Mouse (Mus musculus): ENCODE measurements around the gene H2-Q7.
"Not testable (repeated sequence)": the region's sequence is repeated elsewhere in the genome, so short reads cannot be mapped to it uniquely, and the experiment has no call there.

The H2-Q7 gene

DNA sequence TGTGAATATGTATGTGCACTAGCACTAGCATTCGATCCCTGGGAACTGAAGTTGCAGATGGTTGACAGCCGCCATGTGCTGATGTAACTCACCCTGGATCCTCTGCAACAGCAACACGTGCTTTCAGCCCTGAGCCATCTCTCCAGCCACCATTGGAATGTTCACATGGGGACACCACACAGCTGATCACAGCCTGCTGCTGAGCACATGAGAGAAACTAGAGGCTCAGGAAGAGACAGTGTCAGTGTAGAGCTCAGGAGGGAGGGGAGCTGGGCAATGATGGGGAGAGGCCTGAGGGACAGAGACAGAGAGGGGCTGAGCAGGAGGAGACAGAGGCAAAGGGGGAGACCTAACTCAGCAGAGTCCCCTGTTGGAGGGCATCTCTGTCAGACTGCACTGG is 3.4 kb upstream of the H2-Q7 start:
- not testable (repeated sequence) for DNase-seq (ENCODE audit: low read depth, low spot score)

DNA sequence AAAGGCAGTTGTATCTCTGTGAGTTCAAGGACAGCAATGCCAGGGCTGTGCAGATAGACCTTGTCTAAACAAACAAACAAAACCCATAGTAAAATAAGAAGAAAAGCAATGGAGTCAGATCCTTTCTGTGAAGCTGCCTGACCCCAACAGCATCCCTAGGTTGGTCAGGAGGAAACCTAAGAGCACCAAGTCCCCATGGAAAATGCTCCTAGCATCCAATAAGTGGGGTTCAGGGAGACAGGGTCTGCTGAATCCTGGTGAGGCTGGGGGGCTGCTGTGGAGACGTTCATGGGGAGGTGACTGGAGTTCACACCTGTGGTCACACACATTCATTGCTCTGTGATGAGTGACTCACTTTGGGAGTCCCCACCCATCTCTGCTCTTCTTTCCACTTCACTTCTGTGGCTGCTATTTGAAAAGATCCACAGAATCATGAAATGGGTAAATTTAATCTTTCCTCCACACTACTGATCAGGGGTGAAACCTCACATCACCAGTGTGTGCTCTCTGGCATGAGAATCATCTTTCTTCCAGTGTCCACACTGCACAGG is 1.5 kb upstream of the H2-Q7 start:
- not testable (repeated sequence) for DNase-seq (ENCODE audit: low read depth, low spot score)

DNA sequence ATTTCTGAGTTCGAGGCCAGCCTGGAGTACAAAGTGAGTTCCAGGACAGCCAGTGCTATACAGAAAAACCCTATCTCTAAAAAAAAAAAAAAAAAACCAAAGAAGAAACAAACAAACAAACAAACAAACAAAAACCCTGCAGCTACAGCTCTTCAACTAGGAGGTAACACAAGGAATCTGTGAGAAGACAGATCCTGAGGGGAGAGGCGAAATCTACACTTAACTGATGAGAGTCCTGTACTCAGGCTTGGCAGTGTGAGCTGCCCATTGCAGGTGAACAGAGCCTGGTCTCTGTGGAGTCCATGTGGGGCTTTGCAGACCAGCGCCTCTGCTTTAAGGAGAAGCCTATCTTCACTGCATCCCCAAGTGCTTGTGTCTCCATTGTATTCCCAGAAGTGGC is 560 bp upstream of the H2-Q7 start:
- not testable (repeated sequence) for DNase-seq (ENCODE audit: low read depth, low spot score)

DNA sequence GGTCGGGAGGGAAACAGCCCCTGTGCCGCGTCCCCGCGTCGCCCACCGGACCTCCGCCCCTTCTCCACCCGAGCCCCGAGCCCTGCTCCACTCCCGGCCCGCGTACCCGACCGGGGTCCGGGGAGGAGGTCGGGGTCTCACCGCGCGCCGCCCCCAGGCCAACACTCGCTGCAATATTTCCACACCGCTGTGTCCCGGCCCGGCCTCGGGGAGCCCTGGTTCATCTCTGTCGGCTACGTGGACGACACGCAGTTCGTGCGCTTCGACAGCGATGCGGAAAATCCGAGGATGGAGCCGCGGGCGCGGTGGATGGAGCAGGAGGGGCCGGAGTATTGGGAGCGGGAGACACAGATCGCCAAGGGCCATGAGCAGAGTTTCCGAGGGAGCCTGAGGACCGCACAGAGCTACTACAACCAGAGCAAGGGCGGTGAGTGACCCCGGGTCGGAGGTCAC is 366 bp downstream of the H2-Q7 start:
- DNase-seq (ENCODE audit: low read depth, low spot score), result not testable (repeated sequence)

DNA sequence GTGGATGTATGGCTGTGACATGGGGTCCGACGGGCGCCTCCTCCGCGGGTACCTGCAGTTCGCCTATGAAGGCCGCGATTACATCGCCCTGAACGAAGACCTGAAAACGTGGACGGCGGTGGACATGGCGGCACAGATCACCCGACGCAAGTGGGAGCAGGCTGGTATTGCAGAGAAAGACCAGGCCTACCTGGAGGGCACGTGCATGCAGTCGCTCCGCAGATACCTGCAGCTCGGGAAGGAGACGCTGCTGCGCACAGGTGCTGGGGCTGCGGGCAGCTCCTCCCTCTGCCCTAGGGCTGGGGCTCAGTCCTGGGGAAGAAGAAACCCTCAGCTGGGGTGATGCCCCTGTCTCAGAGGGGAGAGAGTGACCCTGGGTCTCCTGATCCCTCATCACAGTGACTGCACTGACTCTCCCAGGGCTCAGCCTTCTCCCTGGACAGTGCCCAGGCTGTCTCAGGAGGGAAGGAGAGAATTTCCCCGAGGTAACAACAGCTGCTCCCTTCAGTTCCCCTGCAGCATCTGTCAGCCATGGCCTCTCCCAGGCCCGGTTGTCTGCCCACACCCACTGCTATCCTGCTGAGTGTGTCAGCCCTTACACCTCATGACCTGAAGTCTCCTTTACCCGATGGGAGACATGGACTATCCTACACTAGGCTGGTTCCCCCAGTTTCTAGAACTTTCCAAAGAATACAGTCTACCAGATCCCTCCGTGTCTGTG is 1.1 kb downstream of the H2-Q7 start:
- not testable (repeated sequence) for DNase-seq (ENCODE audit: low read depth, low spot score)

DNA sequence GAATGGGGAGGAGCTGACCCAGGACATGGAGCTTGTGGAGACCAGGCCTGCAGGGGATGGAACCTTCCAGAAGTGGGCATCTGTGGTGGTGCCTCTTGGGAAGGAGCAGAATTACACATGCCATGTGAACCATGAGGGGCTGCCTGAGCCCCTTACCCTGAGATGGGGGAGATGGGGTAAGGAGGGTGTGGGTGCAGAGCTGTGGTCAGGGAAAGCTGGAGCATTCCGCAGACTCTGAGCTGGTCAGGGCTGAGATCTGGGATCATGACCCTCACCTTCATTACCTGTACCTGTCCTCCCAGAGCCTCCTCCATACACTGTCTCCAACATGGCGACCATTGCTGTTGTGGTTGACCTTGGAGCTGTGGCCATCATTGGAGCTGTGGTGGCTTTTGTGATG is 3.4 kb downstream of the H2-Q7 start:
- DNase-seq (ENCODE audit: low read depth, low spot score), result not testable (repeated sequence)

DNA sequence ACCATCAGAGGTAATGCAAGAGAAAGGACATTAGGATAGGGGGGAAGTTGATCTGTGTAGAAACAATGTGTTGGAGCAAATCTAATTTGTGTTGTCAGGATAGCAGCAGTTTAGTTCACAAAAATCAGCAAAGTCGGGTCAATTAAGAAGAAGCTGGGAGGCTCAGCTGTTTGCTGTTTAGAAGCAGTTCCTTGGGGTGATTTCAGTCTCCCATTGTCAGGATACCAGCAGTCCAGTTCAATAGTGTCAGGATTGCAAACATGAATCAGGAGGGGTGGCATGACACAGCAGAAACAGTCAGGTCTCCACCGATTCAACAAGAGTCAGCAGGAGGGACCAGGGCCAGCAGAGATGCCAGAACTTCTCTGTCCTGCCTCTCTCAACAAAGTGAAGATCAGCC is 5.6 kb downstream of the H2-Q7 start:
- not testable (repeated sequence) for DNase-seq (ENCODE audit: low read depth, low spot score)

DNA sequence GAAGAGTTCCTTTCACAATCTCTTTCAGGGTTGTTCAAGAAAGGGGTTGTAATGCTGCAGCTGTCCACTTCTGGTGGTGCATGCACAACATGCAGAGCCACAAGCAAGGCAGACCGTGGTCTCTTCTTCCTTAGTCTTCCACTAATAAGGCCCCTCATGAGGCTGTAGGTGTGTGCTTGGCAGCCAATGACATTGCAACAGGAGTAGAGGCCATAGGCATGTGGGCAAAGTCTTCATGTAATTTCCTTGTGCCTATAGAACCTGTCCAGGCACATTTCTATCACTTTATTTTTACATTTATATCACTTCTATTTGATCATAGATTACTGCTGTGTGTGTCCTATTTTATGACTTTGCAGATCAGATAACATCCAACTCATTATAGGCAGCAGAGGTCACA is 19.3 kb downstream of the H2-Q7 start:
- not testable (repeated sequence) for DNase-seq (ENCODE audit: low read depth, low spot score)

DNA sequence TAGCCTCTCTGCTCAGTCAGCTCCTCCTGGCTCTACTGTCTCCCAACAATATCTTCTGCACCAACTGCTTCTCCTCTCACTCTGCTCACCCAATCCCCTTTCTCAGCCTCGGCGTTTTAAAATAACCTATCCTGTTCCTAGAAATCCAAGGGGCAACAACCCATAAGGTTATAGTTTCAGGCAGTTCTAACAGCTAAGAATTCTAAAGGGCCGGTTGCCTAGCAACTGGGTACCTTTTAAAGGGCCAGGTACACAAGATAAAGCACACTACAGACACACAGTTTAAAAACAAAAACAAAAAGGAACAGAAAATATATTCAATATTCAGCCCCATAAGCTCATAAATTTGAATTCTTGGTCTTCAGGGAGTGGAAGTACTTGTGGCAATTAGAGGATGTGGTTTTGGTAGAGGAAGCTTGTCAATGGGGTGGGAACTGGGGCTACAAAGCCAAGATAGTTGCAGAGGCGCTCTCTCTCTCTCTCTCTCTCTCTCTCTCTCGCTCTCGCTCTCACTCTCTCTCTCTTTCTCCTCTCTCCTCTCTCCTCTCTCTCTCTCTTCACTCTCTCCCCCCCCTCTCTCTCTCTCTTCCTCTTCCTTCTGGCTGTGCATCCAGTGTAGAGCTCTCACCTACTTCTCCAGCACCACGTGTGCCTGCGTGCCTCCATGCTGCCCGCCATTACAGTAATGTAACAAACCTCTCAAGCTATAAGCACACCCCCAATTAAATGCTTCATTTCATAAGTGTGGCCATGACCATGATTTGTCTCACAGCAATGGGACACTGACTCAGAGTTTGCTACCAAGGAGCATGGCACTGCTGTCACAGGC is 21.8 kb downstream of the H2-Q7 start:
- not testable (repeated sequence) for DNase-seq (ENCODE audit: low read depth, low spot score)

DNA sequence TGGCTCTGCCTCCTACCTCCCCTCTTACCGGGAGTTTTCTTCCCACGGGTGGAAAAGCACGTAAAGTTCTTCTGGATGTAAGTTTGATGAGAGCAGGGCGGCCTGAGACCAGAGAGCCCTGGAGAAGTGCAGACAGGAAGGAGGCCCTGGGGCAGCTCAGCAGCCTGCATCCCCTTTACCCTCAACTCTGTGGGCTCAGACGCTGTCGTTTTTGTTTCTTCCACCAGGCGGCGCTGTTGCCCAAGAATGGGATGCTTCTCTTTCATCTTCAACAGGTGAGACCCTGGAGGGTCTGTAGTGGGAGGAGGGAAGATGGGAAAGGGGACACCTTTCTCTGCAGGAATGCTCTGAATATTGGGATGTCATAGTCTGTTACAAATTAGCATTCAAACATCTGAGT is 26.7 kb downstream of the H2-Q7 start:
- DNase-seq (ENCODE audit: low read depth, low spot score), result peak; percentile 26

DNA sequence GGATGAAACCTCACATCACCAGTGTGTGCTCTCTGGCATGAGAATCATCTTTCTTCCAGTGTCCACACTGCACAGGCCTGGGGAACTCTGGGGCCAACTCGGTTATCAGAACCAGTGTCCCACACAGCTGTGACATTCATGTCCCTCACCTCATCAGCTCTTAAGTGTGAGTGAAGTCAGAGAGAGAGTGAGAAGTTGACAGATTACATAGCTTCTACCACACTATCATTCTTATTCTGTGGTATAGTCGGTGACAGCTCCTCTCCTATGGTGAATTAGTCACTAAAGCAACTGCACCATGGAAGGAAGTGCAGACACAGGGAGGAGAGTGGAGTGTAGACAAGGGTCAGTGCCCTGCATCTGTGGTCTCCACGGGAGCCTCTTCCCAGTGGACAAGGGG is 30.0 kb downstream of the H2-Q7 start:
- DNase-seq (ENCODE audit: low read depth, low spot score), result not testable (repeated sequence)

DNA sequence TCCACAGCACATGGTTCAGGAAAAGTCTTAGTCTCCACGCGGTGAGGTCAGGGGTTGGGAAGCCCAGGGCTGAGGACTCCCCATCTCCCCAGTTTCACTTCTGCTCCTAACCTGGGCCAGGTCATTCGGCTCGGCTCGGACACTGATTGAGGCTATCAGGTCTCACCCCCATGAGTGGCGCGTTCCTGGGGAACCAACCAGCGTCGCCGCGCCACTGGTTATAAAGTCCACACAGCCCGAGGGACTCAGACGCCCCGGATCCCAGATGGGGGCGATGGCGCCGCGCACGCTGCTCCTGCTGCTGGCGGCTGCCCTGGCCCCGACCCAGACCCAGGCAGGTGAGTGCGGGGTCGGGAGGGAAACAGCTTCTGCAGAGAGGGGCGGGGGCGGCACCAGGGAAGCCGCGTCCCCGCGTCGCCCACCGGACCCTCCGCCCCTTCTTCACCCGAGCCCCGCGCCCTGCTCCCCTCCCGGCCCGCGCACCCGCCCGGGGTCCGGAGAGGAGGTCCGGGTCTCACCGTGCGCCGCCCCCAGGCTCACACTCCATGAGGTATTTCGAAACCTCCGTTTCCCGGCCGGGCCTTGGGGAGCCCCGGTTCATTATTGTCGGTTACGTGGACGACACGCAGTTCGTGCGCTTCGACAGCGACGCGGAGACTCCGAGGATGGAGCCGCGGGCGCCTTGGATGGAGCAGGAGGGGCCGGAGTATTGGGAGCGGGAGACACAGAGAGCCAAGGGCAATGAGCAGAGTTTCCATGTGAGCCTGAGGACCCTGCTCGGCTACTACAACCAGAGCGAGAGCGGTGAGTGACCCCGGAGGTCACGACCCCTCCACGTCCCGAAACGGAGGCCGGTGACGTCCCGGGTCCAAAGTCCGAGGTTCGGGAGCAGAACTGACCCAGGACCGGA is 31.1 kb downstream of the H2-Q7 start, which contains the start of gene H2-Q10:
H2-Q10 (plus strand) TSS at position 248 of the 910 bp plus-strand sequence.
- DNase-seq (ENCODE audit: low read depth, low spot score), result no peak

DNA sequence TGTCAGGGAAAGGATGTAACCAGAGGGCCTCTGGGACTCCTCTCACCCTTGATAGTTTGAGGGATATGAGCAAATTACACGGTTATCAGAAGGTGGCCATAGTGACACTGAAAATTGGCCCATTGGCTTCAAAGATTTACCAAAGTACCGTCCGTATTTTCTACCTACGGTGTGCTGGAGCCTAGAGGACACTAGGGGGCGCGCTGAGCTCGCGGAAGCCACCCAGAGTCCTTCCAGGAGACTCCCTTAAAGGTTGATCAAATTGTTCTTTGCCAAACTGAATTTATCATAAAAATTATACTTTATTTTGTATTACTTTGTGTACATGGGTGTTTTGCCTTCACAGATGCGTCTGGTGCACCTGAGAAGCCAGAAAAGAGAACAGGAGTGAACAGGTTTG is 45.1 kb downstream of the H2-Q7 start:
- DNase-seq (ENCODE audit: low read depth, low spot score), result peak; percentile 71

DNA sequence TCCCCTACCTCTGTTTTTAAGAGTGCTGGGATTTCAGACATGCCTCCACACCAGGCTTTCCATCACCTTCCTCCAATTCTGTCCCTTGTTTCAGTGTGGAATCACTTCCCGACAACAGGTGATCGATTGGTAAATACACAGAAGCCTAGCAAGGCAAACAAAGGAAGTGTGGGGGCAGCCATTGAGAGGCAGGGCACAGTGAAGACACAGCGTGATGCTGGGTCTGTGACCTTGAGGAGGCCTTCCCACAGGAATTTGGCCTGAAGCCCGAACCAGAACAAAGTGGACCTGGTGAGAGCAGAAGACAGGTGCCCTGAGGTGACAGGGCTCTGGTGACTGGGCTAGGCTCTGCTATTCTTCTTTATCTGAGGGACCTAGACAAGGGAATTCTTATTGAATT is 46.7 kb downstream of the H2-Q7 start:
- DNase-seq (ENCODE audit: low read depth, low spot score), result no peak

DNA sequence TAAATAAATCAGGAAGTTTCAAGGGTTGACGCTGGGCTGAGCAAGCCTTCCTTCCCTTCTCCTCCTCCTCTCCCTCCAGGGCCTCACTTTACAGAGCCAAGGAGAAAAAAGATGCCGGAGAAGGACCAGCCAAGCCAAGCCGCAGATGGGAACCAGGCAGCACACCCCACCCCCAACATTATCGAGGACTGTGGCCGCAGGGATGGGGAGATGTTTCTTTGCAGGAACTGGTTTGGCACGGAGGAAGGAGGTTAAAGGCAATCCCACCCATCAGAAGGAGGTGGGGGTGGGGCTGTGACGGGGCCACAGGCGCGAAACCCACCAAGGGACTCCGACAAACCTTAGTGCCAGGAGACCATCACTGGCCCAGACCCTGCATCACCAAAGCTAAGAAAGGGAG is 47.8 kb downstream of the H2-Q7 start:
- no peak for DNase-seq (ENCODE audit: low read depth, low spot score)

DNA sequence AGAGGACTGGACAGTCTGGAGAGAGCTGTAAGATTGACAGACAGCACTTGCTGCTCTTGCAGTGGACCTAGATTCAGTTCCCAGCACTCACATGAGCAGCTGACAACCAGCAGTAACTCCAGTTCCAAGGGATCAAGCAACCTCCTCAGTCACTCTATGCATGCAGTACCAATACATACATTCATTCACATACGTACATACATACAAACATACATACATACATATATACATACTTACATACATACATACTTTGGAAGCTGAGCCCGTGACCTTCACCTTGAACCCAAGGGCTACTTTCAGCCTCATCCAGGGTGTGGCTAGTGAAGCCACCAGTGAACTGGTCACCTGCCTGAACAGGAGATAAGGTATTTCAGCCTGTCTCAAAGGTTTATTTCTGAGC is 49.1 kb downstream of the H2-Q7 start:
- no peak for DNase-seq (ENCODE audit: low read depth, low spot score)

DNA sequence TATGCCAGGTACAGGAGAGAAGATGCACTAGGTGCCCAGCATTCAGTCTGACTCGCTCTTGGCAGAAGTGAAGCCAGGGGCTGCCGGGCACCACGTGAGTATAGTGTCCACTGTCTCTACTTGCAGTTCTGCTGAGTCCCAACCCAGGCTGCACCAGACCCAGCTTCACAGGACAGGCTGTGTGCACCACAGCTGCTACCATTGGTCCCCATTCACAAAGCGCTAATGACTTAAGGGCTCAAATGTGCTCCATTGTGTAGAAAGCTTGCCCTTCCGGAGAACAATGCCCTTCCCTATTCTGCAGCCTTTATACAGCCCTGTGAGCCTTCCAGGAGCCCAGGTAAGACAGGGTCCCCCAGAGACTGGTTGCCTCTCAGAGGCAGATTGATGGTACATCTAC is 51.4 kb downstream of the H2-Q7 start:
- no peak for DNase-seq (ENCODE audit: low read depth, low spot score)

Measured in A20 (cell line).